In the genomic region with DNA sequence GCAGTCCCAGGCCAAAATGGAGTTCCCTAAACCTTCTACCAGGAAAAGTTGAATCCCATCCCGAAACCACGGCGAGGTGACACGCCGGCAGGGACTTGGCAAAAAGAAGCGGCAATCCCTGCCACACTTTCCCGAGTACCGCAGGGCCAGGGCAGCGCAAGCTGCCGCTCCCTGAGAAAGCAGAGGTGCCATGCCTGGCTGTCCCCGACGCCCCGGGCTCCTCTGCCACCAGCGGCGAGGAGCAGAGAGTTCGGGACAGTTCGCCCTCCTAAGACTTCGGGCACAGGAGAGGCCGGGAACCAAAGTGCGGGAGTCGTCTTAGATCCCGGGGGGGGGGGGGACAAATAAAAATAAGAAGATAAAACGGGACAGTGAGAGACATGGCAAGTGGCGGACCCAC, we compare ENCODE assay signal across 8 mouse cellular contexts. TPM values are rescaled to one million over a fixed set of nuclear protein-coding genes. Genes with fewer than 3 reads are reported as not detected.
DNase-seq lines count a peak whose midpoint lies in the region; ATAC-seq and TF ChIP-seq lines count a peak whose summit lies in the region.

No protein-coding gene starts in this region.

- no peaks in the 10 kb centered on the region for H3K9me3 ChIP-seq in embryonic facial prominence, embryonic 13.5 days
- no peaks in the 10 kb centered on the region for H3K9me3 ChIP-seq in limb, embryonic 14.5 days (ENCODE audit: control insufficient read depth, low read length)
- H3K9me3 ChIP-seq in midbrain, postnatal 0 days (ENCODE audit: low read length) = no peaks in the 10 kb centered on the region

- peak overlapping the region; percentile 63 for H3K4me3 ChIP-seq in embryonic facial prominence, embryonic 13.5 days
- peak overlapping the region; percentile 63 for H3K4me3 ChIP-seq in limb, embryonic 14.5 days (replicated peaks; ENCODE audit: low read length)
- peak overlapping the region; percentile 53 for H3K4me3 ChIP-seq in midbrain, postnatal 0 days (ENCODE audit: low read depth, low read length)

- H3K9ac ChIP-seq in embryonic facial prominence, embryonic 13.5 days = peak overlapping the region; percentile 77
- peak overlapping the region; percentile 69 for H3K9ac ChIP-seq in limb, embryonic 14.5 days (ENCODE audit: low read depth, low read length, severe bottlenecking)
- peak overlapping the region; percentile 65 for H3K9ac ChIP-seq in midbrain, postnatal 0 days (replicated peaks; ENCODE audit: low read length, poor library complexity, severe bottlenecking)

- TF ChIP-seq CTCF in midbrain, postnatal 0 days (IDR thresholded peaks at IDR 0.05) = no peak

- no peaks in the 10 kb centered on the region for H3K36me3 ChIP-seq in embryonic facial prominence, embryonic 13.5 days
- H3K36me3 ChIP-seq in limb, embryonic 14.5 days (ENCODE audit: control insufficient read depth, insufficient read depth, low read length) = no peaks in the 10 kb centered on the region
- H3K36me3 ChIP-seq in midbrain, postnatal 0 days (ENCODE audit: insufficient read depth, low read length) = no peaks in the 10 kb centered on the region

- peak overlapping the region; percentile 90 for H3K27ac ChIP-seq in embryonic facial prominence, embryonic 13.5 days
- peak overlapping the region; percentile 82 for H3K27ac ChIP-seq in limb, embryonic 14.5 days (replicated peaks; ENCODE audit: low read depth, low read length)
- H3K27ac ChIP-seq in midbrain, postnatal 0 days (ENCODE audit: low read depth, low read length) = peak overlapping the region; percentile 73

- no peak for TF ChIP-seq POLR2A in limb, embryonic 14.5 days (IDR thresholded peaks at IDR 0.05; ENCODE audit: borderline replicate concordance, extremely low read depth, insufficient read depth, insufficient read length)

- H3K27me3 ChIP-seq in embryonic facial prominence, embryonic 13.5 days = no peaks in the 10 kb centered on the region
- no peaks in the 10 kb centered on the region for H3K27me3 ChIP-seq in limb, embryonic 14.5 days (ENCODE audit: control insufficient read depth, insufficient read depth, low read length)
- H3K27me3 ChIP-seq in midbrain, postnatal 0 days (ENCODE audit: insufficient read depth, low read length) = no peaks in the 10 kb centered on the region

- peak; percentile 8 for DNase-seq in left cerebral cortex, postnatal 4 days
- no peak for DNase-seq in left cerebral cortex, adult 9 months (ENCODE audit: low spot score in 2 of 2)
- DNase-seq in adrenal gland, postnatal 10 days = peak; percentile 44
- DNase-seq in heart, postnatal 36 days = peak; percentile 3 to 25
- no peak for DNase-seq in limb, embryonic 14.5 days (ENCODE audit: low spot score)
- peak; percentile 1 for DNase-seq in midbrain, postnatal 0 days (ENCODE audit: low spot score)
- no peak for DNase-seq in frontal cortex, postnatal 25 days (ENCODE audit: low spot score in 2 of 2)

- no peaks in the 10 kb centered on the region for H3K4me1 ChIP-seq in embryonic facial prominence, embryonic 13.5 days
- no peaks in the 10 kb centered on the region for H3K4me1 ChIP-seq in limb, embryonic 14.5 days (ENCODE audit: control insufficient read depth, insufficient read depth, low read length)
- H3K4me1 ChIP-seq in midbrain, postnatal 0 days (ENCODE audit: insufficient read depth, low read length) = no peaks in the 10 kb centered on the region

- 18% methylated on average over 24 of the region's 24 CpGs for WGBS in embryonic facial prominence, embryonic 13.5 days
- 15% methylated on average over 23 of the region's 24 CpGs for WGBS in limb, embryonic 14.5 days
- WGBS in midbrain, postnatal 0 days = 29% methylated on average over 24 of the region's 24 CpGs

- ATAC-seq in embryonic facial prominence, embryonic 13.5 days (ENCODE audit: insufficient number of reproducible peaks, insufficient read depth, low FRiP score, low TSS enrichment, low read depth) = no peak
- ATAC-seq in limb, embryonic 14.5 days (ENCODE audit: low FRiP score, low read depth) = peak; percentile 11; the same call in 1 of the 2 replicates
- no peak; the same call in none of the 2 replicates for ATAC-seq in midbrain, postnatal 0 days (ENCODE audit: low FRiP score)

- intact Hi-C loops in left cerebral cortex, postnatal 4 days (cut with DNase I) = no loop called here
- intact Hi-C loops in heart, postnatal 36 days (cut with DNase I) = no loop called here

- peak overlapping the region; percentile 59 for H3K4me2 ChIP-seq in embryonic facial prominence, embryonic 13.5 days
- H3K4me2 ChIP-seq in limb, embryonic 14.5 days (replicated peaks; ENCODE audit: low read depth, low read length, severe bottlenecking) = peak overlapping the region; percentile 51
- peak overlapping the region; percentile 67 for H3K4me2 ChIP-seq in midbrain, postnatal 0 days (ENCODE audit: low read depth, low read length, poor library complexity, severe bottlenecking)

RNA-seq across cellular contexts. Expression of gene Thoc2, which starts 9.5 kb away (rescaled TPM):
- 10 to 100 TPM; 70.9 to 79.1 TPM for total RNA-seq in left cerebral cortex, postnatal 4 days (2021)
- 10 to 100 TPM; 55.1 to 64.6 TPM for total RNA-seq in adrenal gland, postnatal 10 days (2021)
- 96.1 and 105 TPM in 2 replicates for polyA plus RNA-seq in embryonic facial prominence, embryonic 13.5 days (2015; fragmentation: Nextera tagmentation; extraction: Ambion mirVana)
- 10 to 100 TPM; 23.7 to 31.0 TPM for total RNA-seq in heart, postnatal 36 days (2021)
- 53.7 and 60.0 TPM in 2 replicates for polyA plus RNA-seq in limb, embryonic 14.5 days (2012; rRNA removed)
- 84.4 and 96.4 TPM in 2 replicates for polyA plus RNA-seq in limb, embryonic 14.5 days (2014; fragmentation: Nextera tagmentation; extraction: Ambion mirVana)
- total RNA-seq in midbrain, postnatal 0 days (2014; rRNA removed) = 45.8 and 64.8 TPM in 2 replicates
- 63.6 and 70.0 TPM in 2 replicates for polyA plus RNA-seq in midbrain, postnatal 0 days (2015; fragmentation: Nextera tagmentation; extraction: Ambion mirVana)

Comparison
In these comparisons a context has a peak if more than half of its experiments do, and no peak if none do; other contexts are left out.
1. DNase-seq: peak in left cerebral cortex, postnatal 4 days (single experiment), adrenal gland, postnatal 10 days (single experiment), heart, postnatal 36 days (2 of 2) and midbrain, postnatal 0 days (single experiment); none in left cerebral cortex, adult 9 months (0 of 2), limb, embryonic 14.5 days (single experiment) and frontal cortex, postnatal 25 days (0 of 2).
2. Peak in every context shown above with its lines, with median percentiles within 50 percentile points of each other: H3K27ac ChIP-seq, H3K4me2 ChIP-seq, H3K4me3 ChIP-seq and H3K9ac ChIP-seq.